8 mouse cellular contexts compared by ENCODE assay signal in genomic region chr11:109244635-109245360, GRCm38 (mm10). TPM values are rescaled to one million over a fixed set of nuclear protein-coding genes. Genes with fewer than 3 reads are reported as not detected.
DNase-seq lines count a peak whose midpoint lies in the region; ATAC-seq and TF ChIP-seq lines count a peak whose summit lies in the region.

No protein-coding gene starts in this region.

- H3K36me3 ChIP-seq in embryonic facial prominence, embryonic 13.5 days, result no peaks in the 10 kb centered on the region
- H3K36me3 ChIP-seq in hindbrain, embryonic 11.5 days (ENCODE audit: control insufficient read depth, insufficient read depth, low read length), result no peaks in the 10 kb centered on the region

- H3K4me2 ChIP-seq in embryonic facial prominence, embryonic 13.5 days, result peak overlapping the region; percentile 47
- H3K4me2 ChIP-seq in hindbrain, embryonic 11.5 days (replicated peaks; ENCODE audit: low read depth, low read length), result peak overlapping the region; percentile 18; the same call in 1 of the 2 replicates

- DNase-seq in left cerebral cortex, adult 2 months (ENCODE audit: extremely low spot score in 1 of 2, low spot score in 2 of 2), result peak in 1 of 2 experiments; percentile 18
- no peak for DNase-seq in left cerebral cortex, adult 8-10 months (ENCODE audit: low spot score in 2 of 2)
- peak; percentile 78 for DNase-seq in hindbrain, embryonic 11.5 days (ENCODE audit: low spot score)
- peak in 1 of 2 experiments; percentile 45 for DNase-seq in layer of hippocampus, adult 2 months (ENCODE audit: low spot score in 2 of 2)
- peak; percentile 41 for DNase-seq in lung, postnatal 36 days
- DNase-seq in right cerebral cortex, postnatal 10 days (ENCODE audit: low spot score in 2 of 2), result peak; percentile 60 to 62

- H3K9ac ChIP-seq in embryonic facial prominence, embryonic 13.5 days, result no peak overlapping the region
- no peak overlapping the region for H3K9ac ChIP-seq in hindbrain, embryonic 11.5 days (ENCODE audit: low read depth, low read length)

- TF ChIP-seq CTCF in left cerebral cortex, adult 2 months (IDR thresholded peaks at IDR 0.05), result peak; percentile 87
- TF ChIP-seq CTCF in bone marrow, adult 2 months (IDR thresholded peaks at IDR 0.05; ENCODE audit: control insufficient read depth, insufficient read depth, low read length), result peak; percentile 79
- peak; percentile 96 for TF ChIP-seq CTCF in layer of hippocampus, adult 2 months (conservative IDR thresholded peaks at IDR 0.05)

- no peak overlapping the region for H3K27ac ChIP-seq in left cerebral cortex, adult 2 months
- no peak overlapping the region for H3K27ac ChIP-seq in bone marrow, adult 2 months (ENCODE audit: control insufficient read depth, insufficient read depth, low read depth, low read length, poor library complexity)
- H3K27ac ChIP-seq in embryonic facial prominence, embryonic 13.5 days, result no peak overlapping the region
- no peak overlapping the region for H3K27ac ChIP-seq in hindbrain, embryonic 11.5 days (ENCODE audit: low read depth, low read length)
- H3K27ac ChIP-seq in layer of hippocampus, adult 2 months, result peak overlapping the region; percentile 69; the same call in 1 of the 2 replicates

- peak overlapping the region; percentile 12; the same call in 1 of the 2 replicates for H3K4me3 ChIP-seq in left cerebral cortex, adult 2 months
- no peak overlapping the region for H3K4me3 ChIP-seq in bone marrow, adult 2 months (replicated peaks; ENCODE audit: control insufficient read depth, low read depth, low read length)
- 0 out of 2 replicates have a peak overlapping the region, but pooled peaks have one; percentile 10 for H3K4me3 ChIP-seq in embryonic facial prominence, embryonic 13.5 days
- H3K4me3 ChIP-seq in hindbrain, embryonic 11.5 days (ENCODE audit: low read depth, low read length), result no peak overlapping the region; the same call in 1 of the 2 replicates
- peak overlapping the region; percentile 35 for H3K4me3 ChIP-seq in layer of hippocampus, adult 2 months

- H3K9me3 ChIP-seq in embryonic facial prominence, embryonic 13.5 days, result no peaks in the 10 kb centered on the region
- no peaks in the 10 kb centered on the region for H3K9me3 ChIP-seq in hindbrain, embryonic 11.5 days (ENCODE audit: control insufficient read depth, low read length)

- intact Hi-C loops in left cerebral cortex, adult 2 months (cut with DNase I), result loop anchor here (2.0 to 10.0 kb wide), 5 partner anchors 53 to 620 kb away; partner anchors contain the start of gene Rgs9

- no peak for ATAC-seq in embryonic facial prominence, embryonic 13.5 days (ENCODE audit: insufficient number of reproducible peaks, insufficient read depth, low FRiP score, low TSS enrichment, low read depth)
- peak; percentile 83 for ATAC-seq in hindbrain, embryonic 11.5 days (ENCODE audit: low FRiP score)

- 28% methylated on average over 23 of the region's 23 CpGs for WGBS in bone marrow, adult 2 months
- WGBS in embryonic facial prominence, embryonic 13.5 days, result 25% methylated on average over 23 of the region's 23 CpGs
- 32% methylated on average over 23 of the region's 23 CpGs for WGBS in hindbrain, embryonic 11.5 days

- no peak for TF ChIP-seq POLR2A in bone marrow, adult 2 months (IDR thresholded peaks at IDR 0.05; ENCODE audit: borderline replicate concordance, control insufficient read depth, low read depth, low read length)

- H3K4me1 ChIP-seq in bone marrow, adult 2 months (ENCODE audit: control insufficient read depth, insufficient read depth, low read length), result no peaks in the 10 kb centered on the region
- no peaks in the 10 kb centered on the region for H3K4me1 ChIP-seq in embryonic facial prominence, embryonic 13.5 days
- H3K4me1 ChIP-seq in hindbrain, embryonic 11.5 days (replicated peaks; ENCODE audit: control insufficient read depth, insufficient read depth, low read length), result no peaks in the 10 kb centered on the region

- no peaks in the 10 kb centered on the region; the same call in 1 of the 2 replicates for H3K27me3 ChIP-seq in embryonic facial prominence, embryonic 13.5 days
- H3K27me3 ChIP-seq in hindbrain, embryonic 11.5 days (ENCODE audit: control insufficient read depth, insufficient read depth, low read length), result no peaks in the 10 kb centered on the region

RNA-seq across cellular contexts. Expression of gene Rgs9, which starts 53.1 kb away (rescaled TPM):
- total RNA-seq in left cerebral cortex, adult 2 months (2021), result 10 to 100 TPM; 20.3 to 44.5 TPM
- total RNA-seq in left cerebral cortex, adult 8-10 months (2022), result 100 to 1,000 TPM; 118 to 133 (median 128) TPM
- polyA plus RNA-seq in bone marrow, adult 2 months (2011; ENCODE audit: insufficient read depth, insufficient read length, low replicate concordance, missing spikeins), result 0.57 TPM in 1 of 2 replicates, not detected in the other
- polyA plus RNA-seq in embryonic facial prominence, embryonic 13.5 days (2015; fragmentation: Nextera tagmentation; extraction: Ambion mirVana), result 2.1 and 3.0 TPM in 2 replicates
- polyA plus RNA-seq in hindbrain, embryonic 11.5 days (2014; fragmentation: Nextera tagmentation; extraction: Ambion mirVana), result 1.7 and 2.4 TPM in 2 replicates
- total RNA-seq in layer of hippocampus, adult 2 months (2021), result 10 to 100 TPM; 15.1 to 16.2 TPM

Comparison
In these comparisons a context has a peak if more than half of its experiments do, and no peak if none do; other contexts are left out.
1. DNase-seq: peak in hindbrain, embryonic 11.5 days (single experiment), lung, postnatal 36 days (single experiment) and right cerebral cortex, postnatal 10 days (2 of 2); none in left cerebral cortex, adult 8-10 months (0 of 2).
2. H3K4me3 ChIP-seq: peak in left cerebral cortex, adult 2 months (single experiment), embryonic facial prominence, embryonic 13.5 days (single experiment) and layer of hippocampus, adult 2 months (single experiment); none in bone marrow, adult 2 months (single experiment) and hindbrain, embryonic 11.5 days (single experiment).
3. Peak in every context shown above with its lines, with median percentiles within 50 percentile points of each other: CTCF ChIP-seq.